Mouse (Mus musculus) adrenal gland, postnatal 4 days (tissue): ENCODE measurements around the gene Csmd2. TPM values are rescaled to one million over a fixed set of nuclear protein-coding genes. Genes with fewer than 3 reads are reported as not detected.
A peak's percentile ranks its signal among the peaks of the same experiment; 100 is the strongest.

Experiments
- DNase-seq, 2 experiments: peaks; one replicate each; pipeline ENCODE4 v3.0.0; 2021 to 2022; ENCODE audit warnings: low spot score in 2 of 2, mixed read lengths in 2 of 2
- total RNA-seq, 2 experiments: library from RNA; stranded (reverse); gene quantifications; 2 replicates each; pipeline ENCODE4 v1.2.3; 2021

Gene Csmd2
- total RNA-seq, 2 experiments from 2014 or later, result 1.9 to 2.3 TPM

DNA sequence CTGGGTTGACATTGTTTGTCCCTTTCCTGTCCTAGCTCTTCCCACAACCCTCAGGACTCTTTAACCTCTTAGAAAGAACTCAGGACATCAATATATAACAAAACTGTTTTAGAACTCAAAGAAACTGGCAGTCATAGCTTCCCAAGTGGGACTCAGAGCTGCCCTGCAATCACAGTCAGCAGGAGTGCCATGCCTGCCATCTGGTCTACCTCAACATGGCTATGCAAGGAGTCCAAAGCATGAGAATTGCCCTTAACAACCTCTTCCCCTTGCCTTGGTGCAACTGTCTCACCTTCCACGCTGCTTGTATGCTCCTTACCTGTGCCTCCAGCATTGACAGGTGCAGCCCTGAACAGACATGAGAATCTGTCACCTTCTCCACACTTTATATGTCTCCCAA, 415.0 kb downstream of the Csmd2 start:
- no peak for DNase-seq

DNA sequence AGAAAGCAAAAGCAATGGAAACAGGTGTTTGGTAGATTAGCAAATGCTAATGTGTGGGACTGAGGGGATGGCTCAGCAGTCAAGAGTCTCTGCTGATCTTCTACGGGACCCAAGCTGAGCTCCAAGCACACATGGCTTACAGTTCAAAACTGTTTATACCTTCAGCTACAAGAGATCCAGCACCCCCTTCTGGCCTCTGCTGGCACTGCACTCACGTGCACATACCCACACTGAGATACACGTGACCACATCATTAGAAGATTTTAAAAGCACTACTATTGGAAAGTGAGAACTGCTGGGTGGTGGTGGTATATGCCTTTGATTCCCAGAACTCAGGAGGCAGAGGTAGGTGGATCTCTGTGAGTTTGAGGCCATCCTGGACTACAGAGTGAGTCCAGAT, 417.9 kb downstream of the Csmd2 start:
- DNase-seq, result no peak

DNA sequence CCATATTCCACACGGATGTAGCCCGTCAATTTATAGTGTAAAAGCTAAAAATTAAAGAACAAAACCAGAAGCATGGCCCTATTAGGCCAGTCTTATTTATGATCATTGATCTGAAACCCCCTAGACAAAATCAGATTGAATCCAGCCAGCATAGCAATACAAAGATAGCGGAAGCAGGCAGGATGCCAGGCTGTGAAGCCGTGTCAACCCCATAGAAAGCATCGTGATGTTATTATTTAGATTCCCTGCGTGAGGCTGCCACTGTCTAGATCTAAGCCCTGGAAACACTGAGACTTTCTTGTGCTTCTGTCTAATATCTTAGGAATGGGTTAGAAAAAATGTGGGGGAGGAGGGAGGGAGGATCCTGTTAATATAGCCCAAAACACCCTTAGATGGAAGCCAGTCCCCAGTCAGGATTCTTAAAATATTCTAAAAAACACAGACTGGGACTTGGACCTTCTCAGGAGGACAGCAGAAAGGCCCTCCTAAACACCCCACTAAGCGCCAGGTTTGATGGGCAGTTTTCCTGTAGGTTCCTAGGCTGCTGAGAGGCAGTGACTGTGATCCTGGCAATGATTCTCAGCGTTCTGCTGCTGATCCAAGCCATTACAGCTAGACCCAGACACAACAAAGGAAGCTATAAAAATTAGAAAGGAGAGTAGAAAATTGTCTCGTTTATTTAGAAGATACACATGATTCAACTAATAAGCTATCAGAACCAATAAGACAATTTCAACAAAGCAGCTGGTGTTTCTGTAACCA, 419.6 kb downstream of the Csmd2 start:
- no peak for DNase-seq

DNA sequence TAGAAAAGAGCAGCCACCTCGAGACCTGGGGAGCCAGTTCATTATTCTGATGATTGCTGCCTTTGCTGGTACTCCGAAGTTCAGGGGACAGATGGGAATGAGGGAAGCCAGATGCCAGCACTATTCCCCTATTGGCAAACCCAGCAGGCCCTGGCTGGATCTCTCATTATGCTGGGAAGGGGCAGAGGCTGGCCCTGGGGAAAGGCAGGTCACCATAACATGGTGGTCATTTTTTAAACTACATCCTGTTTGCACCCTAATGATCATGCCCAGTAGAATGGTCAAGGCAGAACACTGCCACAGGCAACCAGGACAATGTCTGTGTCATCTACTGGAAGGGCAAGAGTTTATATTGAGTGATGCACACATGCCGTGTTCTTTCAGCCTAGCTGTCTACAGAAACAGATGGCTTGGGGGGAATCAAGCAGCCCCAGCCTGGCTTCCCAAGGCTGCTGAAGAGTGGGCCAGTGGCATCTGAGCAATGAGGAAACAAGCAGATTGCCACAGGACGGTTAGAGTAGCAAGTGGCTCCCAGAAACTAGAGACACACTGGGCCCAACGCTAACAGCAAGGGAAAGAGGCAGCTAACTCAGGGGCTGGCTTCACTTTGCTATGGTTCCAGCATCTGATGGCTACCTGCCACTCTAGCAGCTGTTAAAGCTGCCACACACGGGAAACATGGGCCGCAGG, 424.4 kb downstream of the Csmd2 start:
- no peak for DNase-seq

DNA sequence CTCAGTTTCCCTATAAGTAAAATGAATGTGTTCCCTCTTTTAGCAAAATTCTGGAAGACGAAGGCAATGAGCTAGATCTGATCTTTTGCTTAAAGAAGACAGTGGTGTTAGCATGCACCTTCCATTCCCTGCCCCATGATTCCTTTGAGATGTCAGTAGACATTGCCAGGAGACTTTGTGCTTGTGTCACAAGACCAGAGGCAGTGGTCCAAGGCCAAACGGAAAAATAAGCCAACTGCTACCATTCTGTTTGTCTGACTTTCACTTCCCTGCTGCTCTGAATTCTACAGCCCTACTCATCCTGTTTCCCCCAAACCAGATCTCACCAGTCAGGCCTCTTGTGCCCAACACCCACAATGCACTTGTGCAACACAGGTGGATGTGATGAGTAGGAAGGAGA, 427.1 kb downstream of the Csmd2 start:
- no peak for DNase-seq

DNA sequence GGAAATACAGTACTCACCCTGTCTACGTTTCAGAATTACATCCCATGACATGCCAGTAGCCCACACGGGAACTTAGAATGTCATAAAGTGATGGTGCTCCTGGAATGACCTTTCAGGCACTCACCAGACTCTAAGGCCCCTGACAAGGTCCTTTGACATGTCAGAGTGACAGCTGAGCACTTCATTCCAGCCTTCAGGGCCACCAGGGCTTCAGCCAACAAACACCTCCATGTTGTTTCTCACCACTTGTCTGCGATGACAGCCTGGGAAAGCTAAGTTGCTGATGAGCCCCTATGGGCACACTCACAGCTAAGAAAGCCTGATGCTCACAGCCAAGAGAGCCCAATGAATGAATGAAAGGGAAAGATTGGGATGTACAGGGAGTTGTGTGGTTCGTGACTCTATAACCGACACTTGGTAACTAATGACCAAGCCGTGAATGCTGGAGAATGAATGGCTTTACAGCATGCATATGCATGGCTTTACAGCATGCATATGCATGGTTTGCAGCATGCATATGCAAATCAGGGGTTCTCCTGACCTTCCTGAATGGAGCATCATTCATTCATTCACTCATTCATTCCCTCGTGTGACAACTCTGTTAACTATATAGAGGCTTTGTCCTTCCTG, 432.4 kb downstream of the Csmd2 start:
- DNase-seq, result no peak

DNA sequence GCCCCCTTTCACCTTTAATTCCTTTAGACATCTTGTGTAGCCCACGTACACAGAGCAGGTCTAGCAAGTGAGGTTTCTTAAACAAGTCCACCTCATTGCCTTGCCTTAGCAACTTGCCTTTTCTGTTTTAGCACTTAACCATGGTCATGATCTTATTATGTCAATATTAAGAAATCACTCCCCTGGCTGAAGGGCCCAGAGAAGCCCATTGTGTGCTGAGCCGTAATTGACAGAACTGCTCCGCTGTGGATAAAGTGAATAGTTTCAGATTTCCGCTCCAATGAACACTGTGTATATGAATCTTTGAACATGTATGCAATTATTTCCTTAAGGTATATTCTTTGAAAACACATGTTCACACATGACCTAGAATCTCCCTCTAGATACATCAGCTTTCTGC, 434.8 kb downstream of the Csmd2 start:
- no peak for DNase-seq

DNA sequence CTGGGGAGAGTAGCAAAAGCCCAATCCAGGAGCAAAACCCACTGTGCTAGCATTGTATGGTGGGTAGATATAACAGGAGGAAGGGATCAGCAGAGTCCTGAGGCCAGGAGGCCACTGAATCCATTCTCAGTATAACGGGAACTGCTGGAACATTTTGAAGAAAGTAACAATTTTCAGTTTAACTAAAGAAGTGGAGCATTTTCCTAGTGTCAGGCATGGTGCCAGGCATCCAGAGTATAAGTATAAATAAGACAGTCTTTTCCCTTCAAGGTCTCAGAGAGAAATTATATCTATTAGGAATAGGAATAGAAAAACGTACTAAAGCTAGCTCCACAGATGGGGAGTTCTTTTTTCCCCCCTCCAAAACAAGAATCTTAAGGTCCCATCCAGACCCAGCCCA, 437.7 kb downstream of the Csmd2 start:
- DNase-seq, result no peak

DNA sequence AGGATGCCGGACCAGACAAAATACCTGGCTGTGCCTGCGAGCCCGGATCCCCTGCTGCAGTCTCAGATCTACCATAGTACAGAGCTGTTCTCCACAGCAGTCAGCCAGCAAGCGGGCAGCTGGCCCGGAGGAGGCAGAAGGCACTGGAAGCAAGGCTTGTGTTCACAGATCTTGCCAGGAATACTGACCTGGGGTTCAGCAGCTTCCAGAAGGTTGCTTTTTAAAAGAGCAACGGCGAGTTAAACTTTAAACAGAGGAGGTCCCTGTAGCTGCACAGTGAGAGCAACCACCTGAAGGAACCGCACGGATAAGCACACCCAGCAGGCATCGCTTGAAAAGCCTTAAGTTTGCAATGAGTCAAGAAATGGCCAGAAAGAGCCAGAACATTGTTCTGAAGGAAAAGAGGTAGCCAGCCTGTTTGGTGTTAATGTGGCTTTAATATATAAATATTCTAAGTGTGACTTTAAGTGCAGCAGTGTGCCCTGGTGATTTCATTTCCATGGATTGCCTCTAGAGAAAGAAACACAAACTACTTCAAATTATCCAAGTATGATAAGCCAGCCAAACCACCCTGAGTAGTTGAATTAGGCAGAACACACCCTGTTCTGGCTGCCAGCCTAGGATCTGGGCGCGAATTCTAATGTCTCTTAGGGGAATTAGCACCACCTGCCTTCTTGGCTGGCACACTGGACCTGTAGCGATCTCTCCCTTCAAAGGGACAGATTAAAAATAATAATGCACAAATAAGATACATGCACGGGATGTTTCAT, 439.8 kb downstream of the Csmd2 start:
- no peak for DNase-seq

DNA sequence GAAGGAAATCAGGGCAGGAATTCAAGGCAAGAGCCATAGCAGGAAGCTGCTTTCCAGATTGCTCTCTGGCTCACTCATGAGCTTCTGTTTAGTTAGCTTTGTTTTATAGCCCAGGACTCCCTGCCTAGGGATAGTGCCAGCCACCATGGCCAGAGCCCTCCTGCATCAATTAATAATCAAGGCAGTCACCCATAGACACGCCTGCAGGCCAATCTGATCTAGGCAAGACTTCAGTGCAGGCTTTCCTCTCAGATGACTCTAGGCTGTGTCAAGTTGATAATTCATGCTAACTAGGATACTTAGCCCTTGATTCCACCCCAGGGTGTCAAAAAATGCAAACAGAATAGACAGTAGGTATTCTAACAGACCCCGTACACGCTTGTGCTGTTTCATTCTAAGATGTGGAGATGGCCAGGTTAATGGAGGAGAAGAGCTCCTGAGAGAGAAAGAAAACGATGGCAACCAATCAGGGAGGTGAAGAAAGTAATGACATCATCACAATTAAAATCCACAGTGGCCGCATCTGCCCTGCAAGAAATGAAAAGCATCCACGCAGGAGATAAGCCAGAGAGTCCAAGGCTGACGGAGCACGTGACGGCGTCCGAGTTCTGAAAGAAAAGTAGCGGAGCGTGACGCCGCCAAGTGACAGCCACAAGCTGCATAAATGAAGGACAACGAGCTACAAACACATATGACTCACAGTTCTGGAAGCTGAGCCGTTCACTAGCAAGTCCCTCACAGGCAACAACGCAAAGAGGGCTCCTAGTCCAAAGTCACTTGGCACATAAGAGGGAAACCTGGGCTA, 440.8 kb downstream of the Csmd2 start:
- DNase-seq, result peak; percentile 15 to 19

DNA sequence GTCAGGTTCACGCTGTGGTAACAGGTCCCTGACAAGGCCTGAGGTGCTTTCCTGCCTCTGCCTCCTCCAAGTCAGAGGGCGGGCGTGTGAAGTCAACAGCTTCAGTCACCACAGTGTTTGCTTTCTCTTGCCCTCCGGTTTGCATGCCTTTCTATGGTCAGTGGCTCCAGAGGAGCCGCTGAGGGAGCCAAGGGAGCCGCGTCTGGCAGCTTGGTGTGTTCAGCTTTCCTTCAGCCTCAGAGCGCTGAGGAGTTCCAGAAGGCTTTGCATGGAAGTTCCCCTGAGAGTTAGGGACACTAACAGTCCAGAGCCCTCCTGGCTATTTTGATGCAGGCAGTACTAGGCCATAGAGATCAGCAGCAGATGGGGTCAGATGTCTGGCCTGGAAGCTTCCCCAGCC, 441.9 kb downstream of the Csmd2 start:
- no peak for DNase-seq

DNA sequence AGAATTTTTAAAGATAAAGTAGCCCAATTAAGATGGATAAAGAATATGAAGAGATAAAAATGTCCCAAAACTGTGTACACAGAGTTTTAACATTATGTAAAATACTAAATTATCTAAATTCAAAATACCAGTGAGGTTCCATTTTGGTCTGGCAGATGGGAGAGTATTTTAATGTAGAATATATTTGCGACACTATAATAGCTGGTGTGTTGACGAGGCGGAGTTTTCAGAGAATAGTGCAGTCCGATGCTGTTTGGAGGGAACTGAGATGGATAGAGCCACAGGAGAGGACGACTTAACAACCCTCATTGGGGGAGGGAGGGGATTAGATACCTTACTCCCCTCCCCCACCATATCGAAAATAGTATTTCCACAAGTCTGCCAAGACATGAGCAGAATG, 452.9 kb downstream of the Csmd2 start:
- DNase-seq, result no peak

DNA sequence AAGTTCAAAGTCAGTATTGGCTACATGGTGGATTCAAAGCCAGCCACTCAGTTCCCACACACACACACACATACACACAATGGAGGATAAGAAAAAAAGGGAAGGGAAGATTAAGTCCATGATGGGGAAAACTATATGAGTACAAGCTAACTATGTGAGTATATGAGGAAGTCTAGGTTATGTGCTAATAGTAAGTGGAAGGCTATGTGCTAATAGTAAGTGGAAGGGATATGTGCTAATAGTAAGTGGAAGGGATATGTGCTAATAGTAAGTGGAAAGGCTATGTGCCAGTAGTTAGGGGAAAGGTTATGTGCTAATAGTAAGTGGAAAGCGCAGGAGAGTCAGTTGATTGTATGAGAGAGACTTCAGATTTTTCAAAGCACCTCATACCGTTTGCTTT, 453.6 kb downstream of the Csmd2 start:
- no peak for DNase-seq

DNA sequence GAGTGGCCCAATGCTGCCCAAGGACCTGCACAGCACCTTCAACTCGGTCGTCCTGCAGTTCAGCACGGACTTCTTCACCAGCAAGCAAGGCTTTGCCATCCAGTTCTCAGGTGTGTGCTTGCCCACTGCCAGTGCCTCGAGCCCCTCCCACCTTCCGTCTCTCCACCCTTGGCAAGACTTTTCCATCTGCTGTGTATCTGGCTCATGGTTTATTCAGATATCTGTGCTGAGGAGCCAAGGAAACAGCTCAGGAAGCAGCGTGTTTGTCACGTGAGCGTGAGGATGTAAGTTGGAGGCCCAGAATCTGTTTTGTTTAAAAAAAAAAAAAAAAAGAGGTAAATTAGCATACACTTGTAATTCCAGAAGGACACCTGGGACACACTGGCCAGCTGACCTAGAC, 455.1 kb downstream of the Csmd2 start:
- DNase-seq, result no peak

DNA sequence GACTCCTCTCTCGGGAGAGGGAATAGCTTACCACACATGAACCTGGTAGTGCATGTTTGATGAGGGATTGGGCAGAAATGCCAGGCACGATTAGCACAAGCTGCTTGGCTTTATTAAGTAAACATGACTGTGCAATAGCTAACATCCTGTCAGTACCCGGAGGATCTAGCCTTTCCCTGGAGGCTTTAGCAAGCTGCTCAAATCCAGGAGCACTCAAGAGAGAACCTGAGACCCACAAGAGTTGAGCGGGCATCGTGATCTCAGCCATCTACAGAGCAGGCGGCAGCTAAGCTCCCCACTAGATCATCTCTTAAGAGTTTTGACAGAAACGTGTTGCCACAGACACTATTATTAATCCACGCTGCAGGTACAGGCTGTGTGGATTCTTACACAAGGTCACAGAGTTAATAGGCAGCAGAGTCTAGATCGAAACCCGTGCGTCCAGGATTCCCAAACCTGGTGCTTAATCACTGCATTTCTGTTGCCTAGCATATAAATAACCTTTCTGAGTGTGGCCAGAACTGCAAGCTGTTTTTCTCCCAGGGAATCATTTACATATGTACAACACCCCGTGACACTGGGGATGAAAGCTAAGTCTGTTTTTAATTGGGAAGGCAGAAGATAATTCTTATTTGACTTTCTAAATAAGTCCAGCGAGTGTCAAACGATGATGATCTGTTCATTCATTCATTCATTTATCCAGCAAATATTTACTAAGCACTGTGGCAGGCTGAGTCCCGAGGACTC, 458.0 kb downstream of the Csmd2 start:
- no peak for DNase-seq

DNA sequence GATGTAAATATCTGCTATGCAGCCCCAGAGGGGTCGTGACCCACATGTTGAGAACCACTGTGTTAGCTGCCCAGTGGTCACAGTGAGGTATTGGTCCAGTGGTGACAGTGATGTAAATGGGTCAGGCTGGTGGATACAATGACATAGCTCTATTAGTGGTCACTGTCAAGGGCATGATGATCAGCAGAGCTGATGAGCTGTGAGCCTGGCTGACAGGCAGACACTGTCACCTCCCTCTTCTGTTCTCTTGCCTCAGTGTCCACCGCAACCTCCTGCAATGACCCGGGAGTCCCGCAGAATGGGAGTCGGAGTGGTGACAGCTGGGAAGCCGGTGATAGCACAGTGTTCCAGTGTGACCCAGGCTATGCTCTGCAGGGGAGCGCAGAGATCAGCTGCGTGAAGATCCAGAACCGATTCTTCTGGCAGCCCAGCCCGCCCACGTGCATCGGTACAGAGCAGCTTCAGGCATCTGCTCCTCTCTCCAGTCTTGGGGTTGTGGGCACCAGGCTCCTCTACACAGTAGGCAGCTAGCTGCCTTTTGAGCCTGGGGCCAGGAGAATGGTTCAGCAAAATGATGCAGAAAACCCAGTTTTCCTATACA, 461.3 kb downstream of the Csmd2 start:
- DNase-seq, result no peak

DNA sequence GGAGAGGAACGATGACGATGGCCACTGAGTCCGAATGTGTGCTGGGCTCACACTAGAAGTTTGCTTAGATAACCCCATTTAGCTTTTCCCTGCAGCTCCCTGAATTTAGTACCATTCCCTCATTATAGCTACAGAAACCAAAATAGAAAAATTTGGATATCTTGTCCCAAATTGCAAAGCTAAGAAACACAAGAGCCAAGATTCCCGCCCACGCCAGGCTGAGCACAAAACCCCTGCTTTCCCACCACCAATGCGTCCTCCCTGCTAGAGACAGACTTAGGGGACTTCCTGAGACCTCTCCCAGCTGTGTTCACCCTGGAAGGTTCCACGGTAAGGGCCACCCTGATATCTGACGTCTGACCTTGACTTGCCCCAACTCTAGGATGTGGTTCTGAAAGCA, 462.5 kb downstream of the Csmd2 start:
- no peak for DNase-seq

DNA sequence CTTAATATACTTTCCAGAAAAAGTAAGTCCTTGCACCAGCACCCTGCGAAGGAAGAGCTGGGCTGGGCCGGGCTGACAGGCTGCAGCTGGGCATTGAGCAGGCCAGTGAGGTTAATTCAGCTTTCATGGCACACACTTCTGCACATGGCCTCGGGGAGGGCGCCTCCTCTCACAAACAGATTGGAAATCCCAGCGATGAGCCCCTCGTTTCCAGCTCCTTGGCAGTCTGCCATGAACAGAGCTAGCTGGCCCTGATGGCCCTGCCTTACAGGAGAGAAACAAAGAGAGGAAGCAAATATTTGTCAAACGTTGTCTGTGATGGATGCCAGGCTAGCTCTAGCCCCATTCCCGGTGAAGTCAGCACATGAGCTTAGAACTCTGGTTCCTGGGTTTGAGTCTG, 463.3 kb downstream of the Csmd2 start:
- DNase-seq, result peak in 1 of 2 experiments; percentile 25

DNA sequence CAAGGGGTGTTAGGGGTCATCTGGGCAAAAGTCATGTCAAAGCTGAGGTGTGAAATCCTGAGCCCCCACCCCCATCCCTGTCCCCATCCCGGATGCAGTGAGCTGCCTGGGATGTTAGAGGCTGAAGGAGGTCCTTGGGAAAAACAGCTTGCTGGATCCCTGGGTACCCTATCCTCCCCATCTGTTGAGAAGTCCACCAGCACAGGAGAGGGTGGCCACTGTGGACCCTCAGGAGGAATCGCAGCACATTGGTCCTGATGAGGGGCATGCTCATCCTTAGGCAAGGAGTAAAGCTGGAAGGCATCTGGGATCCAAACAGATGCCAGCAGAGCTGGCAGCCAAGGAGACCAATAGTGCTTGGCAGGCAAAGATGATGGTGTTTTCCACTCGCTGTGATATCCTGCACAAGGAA, 463.7 kb downstream of the Csmd2 start:
- no peak for DNase-seq

DNA sequence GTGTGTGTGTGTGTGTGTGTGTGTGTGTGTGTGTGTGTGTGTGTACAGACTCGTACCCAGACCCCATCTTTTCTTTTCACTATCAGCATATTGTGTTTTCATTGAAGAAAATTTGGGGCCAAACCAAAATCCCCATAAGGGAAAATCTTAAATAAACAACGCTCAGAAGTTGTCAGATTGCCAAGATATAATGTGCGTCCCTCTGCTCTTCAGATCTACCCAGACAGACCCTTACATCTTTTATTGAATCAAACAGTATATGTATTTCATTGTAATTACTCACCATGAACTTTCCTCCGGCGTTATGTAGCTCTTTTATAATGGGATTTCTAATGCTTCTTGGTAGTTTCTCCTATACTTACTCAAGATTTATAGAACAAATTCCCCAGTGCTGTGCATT, 479.1 kb downstream of the Csmd2 start:
- no peak for DNase-seq
